Mouse (Mus musculus): ENCODE data around the gene Smyd3.
A peak's percentile ranks its signal among the peaks of the same experiment; 100 is the strongest.

Gene Smyd3

DNA sequence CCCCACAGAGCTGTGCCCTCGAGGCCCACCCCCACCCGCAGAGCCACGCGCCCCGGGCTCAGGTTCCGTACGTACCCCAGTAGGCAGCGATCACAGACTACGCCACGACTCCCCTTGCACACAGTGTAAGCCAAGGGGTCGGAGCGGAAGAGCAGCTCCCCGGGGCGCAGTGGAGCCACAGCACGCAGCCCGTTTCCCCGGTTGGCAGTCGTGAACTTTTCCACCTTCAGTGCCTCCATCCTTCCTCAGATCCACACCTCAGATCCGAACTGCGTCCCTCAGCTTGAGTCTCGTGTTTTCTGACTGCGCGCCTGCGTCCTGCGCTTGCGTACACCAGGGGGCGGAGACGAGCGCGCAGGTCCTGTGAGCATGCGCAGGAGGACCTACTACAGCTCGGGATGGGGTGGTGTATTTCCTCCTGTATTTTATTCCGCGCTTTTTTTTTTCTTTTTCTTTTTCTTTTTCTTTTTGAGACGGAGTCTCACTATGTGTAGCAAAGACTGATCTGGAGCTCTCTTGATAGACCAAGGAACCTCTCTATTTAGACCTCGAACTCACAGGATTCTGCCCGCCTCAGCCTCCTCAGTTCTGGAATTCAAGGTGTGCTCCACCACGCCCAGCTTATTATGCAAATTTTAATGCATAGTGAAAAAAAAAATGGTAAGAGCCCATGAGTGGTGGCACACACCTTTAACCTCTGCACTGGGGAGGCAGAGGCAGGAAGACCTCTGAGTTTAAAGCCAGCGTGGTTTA, at the start of gene Smyd3:
Gene Smyd3 (minus strand): TSS at position 329 of the 753 bp plus-strand sequence.
- DNase-seq: peak; percentile 82

DNA sequence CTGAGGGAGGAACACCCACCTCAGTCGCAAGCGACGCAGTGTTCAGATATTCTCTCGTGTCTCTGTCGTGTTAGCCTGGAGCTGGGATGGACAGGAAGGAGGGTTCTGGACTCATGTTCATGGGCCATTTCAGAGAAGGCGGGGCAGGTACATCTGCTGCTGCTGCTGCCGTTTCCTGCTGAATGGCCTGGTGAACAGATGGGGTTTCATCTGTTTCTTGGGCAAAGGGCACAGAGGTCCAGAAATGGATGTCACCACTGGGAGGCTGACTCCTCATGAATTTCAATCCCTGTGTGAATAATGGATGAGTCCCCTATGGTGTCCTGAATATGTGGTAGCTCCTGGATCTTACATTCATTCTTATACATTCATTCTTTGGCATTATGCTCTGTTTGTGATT, 49.7 kb upstream of the Smyd3 start:
- DNase-seq: no peak

DNA sequence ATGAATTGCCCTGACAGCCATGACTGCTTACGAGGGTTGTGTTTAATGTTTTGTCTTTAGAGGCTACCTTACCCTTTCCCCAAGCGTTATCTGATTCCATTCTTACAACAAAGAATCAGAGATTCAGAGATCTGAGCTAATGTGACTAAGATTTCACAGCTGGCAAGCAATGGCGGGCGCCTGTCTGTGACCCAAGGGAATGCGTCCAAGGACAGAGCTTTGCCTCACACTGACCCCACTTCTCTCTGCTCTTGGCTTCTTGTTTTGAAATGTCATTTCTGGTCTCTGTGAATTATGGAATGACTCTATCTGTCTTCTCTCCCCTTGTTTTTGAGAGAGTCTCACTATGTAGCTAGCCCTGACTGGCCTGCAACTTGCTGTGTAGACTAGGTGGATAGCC, 46.1 kb upstream of the Smyd3 start:
- no peak for DNase-seq

DNA sequence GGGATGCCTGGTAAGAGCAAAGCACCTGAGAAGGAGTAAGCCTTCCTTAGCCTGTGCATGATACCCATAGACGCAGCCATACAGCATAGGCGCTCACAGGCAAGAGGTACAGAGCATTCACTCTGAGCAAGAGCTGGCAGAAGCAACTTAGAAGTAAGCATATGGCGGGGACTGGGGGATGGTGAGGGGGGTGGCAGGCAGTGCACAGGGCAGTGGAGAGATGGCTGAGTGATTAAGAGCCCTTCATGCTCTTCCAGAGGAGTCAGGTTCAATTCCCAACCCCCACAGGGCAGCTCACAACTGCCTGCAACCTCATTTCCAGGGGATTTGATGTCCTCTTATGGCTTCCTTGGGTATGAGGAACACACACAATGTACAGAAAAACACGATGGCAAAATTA, 45.4 kb upstream of the Smyd3 start:
- no peak for DNase-seq

DNA sequence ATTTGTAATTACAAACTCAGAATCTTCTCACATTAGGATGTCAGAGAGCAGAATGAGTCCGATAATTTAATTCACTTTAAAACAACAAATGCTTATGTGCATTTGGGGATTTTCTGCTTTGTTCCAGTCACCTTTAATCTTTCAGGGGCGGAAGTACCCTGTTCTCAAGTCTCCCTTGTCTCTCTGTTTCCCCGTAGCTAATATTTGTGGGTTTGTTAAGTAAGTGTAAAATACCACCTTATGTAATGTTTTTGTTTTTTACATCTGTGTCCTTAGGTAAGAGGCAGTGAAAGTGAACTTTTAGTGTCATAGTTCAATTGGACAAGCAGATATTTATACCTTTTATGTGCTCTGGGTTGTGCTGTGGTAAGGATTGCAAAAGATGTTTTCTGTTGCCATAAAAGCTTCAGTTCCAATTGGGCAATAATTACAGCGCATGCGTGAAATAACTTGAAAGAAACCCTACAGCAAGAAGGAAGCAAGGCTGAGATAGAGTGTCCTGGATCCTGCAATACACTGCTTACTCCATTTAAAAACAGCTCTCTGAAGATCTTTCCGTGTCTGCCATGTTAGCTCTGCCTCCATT, 43.1 kb upstream of the Smyd3 start:
- no peak for DNase-seq

DNA sequence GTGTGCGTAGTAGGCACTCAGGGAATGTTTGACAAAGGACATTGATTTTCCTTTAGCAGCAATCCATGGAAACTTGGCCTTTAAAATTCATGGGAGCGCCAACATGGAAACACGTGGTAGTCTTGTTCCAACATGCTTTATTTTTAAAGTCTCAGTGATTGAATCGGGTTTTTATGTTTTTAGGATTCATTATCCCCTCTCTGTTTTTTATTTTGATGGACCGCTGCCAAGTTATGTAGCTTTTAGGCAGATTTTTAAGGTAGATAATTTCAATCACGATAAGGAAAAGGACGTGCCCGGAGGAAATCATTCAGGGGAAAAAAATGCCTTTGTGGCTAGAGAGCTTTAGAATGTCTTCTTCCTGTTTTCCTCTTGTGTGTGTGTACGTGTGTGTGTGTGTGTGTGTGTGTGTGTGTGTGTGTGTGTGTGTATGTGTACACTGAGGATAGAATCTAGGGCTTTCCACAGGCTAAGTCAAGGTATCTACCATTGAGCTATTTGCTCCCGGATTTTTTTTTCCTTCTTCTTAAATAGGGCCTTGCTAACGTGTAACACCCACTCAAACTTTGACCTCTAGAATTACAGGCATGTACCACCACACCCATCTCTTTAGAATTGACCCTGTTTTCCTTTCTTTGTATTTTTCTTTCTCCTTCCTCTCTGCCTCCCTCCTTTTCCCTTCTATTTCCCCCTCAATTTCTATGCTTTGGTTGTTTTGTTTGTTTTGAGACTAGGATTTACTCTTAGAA, 41.8 kb upstream of the Smyd3 start:
- DNase-seq: no peak

DNA sequence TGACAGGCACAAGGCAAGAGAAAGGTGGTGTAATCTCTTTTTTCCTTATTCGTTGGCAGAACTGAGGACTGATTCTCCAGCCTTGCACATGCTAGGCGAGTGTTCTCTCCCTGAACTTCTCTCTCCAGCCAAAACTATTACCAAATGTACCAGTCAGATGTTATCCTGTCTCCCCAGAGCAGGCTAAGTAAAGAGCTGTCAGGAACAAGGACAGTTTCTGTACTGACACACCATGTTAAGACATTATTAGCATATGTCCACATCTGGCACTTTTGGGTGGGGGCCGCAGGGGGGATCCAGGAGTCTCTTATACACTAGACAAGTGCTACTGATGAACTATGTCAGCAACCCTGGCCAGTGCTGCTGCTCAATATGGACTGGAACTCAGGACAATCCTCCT, 39.1 kb upstream of the Smyd3 start:
- DNase-seq: no peak

DNA sequence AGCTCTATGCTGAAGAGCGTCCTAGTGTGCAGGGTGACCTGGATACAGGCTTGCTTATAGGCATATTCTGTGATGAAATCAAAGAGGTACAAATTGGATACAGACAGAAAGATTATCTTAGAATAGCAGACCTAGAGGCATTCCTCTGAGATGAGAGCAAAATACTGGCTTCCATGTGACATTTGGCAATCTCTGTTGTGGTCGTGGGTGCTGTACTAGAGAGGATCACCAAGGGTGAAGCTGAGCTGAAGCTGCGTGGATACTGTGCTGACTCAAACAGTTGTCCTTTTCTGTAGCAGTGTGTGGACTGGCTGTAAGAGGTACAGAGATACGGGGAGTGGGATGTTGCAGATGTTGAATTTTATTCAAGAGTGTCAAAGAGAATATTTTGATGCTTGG, 36.1 kb upstream of the Smyd3 start:
- no peak for DNase-seq

DNA sequence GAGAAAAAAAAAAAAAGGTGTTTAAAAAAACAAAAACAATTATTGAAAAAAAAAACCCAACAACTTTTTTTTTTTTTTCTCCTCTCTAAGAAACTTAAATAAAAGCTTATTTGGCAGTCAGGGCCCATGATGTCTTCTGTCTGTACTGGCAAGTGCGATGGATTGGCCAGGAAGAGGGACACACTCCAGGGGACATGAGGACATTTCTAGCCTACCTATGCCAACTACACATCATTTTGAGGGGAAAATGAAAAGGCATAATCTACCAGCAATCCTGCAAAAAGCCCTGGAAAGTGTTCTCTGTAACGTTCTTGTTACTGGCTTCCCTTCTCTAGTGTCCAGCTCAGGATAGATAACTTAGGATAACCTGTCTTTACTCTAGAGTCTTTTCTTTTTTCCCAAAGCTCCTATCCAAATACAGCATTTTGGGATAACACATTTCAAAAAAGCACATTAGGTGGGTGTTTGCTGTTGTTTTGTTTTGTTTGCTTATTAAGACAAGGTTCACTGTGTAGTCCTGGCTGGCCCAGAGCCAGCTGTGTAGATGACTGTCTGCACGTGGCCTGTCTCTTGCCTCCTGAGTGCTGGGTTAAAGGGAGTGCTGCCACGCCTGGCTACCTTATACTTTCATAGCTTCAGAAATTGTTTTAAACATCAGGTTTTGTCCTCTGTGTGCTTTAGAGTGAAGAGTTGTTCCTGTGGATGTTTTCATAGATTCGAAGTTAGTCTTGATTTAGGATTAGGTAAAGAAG, 35.5 kb upstream of the Smyd3 start:
- DNase-seq: no peak

DNA sequence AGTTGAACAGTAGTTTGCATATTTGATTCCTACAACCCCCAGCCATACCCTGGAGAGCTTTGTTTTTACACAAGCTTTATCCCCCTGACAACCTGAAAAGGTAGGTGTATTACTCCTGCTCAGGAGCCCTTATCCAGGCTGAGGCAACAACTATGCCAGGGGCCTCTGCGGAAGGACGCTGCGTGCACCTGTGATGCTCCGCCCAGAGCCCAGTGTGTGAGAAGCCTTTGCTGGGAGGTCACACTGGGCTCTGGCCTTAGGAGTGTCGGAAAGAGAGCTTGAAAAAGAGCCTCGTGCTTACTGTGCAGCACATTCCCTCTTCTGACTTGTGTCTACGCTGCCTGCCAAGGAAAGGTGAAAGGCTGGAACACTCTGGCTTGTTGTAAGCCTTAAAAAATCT, 34.9 kb upstream of the Smyd3 start:
- DNase-seq: no peak

DNA sequence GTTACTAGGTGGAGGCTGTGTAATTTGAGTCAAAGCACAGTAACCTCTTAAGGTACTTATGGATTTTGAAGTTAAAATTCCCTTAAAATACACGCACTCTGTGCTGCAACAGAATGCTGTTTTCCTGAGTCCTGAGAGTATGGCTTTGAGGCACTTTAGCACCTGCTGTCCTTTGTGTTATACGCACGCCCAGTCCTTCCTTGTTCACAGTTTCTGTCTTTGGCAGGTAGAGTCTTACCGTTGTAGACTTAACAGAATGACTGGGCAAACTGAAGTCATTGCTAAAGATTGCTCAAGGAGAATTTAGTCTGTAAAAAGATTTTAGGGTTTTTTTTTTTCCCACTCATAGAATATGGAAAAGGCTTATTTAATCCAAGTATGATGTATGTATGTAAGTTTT, 34.1 kb upstream of the Smyd3 start:
- no peak for DNase-seq

DNA sequence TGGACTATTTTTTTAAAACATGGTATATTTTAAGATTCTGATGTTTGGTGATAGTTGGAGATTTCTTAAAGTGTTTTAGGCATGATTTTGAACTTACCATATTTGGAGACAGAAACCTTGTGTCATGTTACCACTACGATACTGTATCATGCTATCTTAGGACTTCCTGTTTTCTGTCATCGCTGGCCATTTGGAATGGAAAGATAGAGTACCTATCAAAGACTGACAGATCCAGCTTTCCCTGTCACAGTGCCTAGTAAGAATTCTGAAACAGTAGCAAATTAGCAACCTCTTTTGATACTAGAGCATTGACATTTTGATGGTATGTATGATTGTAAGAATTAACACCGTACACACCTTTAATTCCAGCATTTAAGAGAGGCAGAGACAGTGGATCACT, 33.5 kb upstream of the Smyd3 start:
- no peak for DNase-seq

DNA sequence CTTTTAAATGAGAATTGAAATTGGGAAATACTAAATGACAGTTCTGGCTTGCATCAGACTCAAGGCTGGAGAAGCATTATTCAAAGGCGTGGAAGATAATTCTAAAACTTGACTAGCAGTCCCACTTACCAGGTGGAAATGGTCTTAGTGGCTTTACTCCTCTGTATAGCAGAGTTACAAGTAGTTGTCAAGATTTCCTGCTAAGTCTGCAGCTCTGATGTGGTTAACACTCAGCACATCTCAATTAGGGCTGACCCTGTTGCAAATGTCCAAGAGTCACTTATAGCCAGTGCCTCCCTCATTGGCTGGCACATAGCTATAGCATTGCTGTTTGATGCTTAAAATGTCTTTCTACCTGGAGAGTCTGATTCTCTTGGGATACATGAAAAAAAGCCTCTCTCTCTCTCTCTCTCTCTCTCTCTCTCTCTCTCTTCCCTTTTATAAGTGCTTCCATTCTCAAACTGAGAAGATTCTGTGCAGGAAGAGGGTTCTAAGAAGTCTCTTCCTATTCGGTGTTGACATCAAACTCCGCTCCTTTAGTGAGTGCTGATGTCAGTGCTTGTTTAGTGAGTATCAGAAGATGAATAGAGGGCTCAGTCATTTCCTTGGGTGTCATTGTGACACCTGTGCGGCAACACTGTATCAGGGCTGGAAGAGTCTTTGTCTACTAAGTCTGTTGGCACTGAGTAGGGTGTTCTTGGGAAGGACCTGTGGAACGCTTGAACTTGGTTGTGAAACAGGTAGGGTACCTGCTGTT, 31.3 kb upstream of the Smyd3 start:
- no peak for DNase-seq

DNA sequence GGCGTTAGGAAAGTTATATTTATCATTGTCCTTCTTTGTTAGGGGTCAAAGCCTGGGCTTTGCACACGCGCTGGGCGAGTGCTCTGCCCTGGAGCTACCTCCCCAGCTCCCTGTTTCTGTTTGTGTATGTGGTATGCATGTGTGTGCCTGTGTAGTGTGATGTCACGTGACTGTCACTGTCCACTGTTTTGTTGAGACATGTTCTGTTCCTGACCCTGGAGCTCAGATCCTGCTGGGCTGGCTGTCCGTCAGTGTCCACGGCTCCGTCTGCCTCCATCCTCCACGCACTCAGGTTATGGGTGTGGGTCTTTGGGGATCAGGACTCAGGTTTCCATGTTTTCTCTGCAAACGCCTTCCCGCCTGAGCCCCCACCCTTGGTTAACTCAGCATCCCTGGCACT, 30.4 kb upstream of the Smyd3 start:
- no peak for DNase-seq

DNA sequence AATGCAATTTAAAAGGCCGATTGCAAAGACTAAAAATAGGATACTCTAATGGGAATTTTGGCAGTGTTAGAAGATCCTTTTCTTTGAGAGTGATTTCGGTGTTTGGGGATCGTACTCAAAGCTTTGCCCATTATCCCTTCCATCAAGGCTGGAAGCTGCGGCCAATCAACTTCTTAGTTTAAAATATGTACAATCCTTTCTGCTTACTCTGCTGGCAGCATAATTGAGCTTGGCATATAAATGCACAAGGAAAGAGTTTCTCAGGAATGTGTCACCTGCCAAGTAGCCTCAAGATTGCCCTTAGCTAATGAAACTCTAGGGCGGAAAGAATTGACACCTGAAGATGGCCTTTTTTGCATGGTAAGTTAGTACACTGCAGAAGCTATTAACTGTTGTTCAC, 29.3 kb upstream of the Smyd3 start:
- DNase-seq: no peak

DNA sequence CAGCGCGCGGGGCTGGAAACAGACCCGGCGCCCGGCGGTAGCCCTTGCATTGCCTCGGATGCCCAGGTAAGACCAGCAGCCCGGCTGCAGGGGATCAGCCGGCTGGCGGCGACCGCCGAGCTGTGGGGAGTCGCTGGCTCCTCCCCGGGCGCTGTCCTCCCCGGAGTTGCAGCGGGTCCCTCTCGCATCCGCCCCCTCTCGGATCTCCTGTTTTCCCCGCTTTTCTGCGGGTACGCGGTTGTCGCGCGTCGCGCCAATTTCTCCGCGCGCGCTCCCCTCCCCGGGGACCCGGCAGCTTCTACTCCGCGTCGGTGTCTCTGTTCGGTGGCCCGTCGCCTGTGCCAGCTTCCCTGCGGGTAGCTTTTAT, 28.7 kb upstream of the Smyd3 start:
- DNase-seq: no peak

DNA sequence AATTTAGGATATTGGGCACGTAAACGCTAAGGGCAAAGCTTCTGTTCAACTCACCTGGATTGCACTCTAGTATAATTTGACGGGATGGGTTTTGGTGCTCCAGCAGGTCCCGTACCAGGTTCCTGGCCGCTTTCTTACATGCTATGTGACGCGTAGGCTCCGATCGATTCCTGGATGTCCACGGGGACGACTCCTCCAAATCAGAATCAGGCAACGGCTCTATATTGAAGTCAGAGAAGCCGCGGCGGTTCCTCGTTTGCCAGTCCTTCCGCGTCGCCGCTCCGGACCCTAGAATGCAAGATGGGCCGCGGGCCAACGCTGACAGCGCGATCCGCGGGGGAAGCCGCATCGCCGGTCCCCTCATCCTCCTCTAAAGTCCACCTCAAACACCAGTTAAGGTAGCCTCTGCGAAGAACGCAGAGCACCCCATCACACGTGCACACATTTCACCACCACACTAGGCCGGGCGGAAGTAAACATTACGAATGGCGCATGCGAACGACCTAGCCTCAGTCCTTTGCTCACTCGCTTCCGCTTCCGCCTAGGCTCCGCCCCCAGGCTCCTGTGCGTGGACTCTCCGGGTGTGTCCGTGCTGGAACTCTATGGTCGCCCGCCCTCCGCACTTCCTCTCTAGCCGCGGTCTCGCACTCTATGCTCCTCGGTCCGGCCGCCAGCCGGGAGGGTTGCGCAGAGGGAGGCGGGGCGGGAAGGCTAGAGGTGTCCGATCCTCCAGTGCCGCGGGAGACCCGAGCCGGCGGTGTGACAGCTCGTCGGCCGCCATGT, 28.1 kb upstream of the Smyd3 start, which contains the start of the genes Tfb2m and Cnst:
Gene Tfb2m (minus strand): TSS at position 500 of the 783 bp plus-strand sequence.
Gene Cnst (plus strand): TSS at position 603 of the 783 bp plus-strand sequence.
- DNase-seq: peak; percentile 99

DNA sequence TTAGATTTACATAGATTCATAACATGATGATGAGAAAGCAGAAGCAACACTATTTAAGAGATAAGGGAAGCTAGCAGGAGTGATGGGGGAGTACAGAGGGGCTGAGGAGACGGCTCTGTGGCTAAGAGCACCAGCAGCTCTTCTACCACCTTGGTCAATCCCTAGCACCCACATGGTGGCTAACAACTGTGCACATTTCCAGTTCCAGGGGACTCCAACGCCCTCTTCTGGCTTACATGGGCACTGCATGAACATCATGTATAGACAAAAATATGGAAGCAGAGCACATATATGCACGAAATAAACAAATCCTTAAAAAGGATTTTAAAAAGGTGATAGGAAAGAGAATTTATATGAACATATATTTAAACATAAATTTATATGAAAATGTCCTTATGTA, 23.7 kb upstream of the Smyd3 start:
- no peak for DNase-seq

DNA sequence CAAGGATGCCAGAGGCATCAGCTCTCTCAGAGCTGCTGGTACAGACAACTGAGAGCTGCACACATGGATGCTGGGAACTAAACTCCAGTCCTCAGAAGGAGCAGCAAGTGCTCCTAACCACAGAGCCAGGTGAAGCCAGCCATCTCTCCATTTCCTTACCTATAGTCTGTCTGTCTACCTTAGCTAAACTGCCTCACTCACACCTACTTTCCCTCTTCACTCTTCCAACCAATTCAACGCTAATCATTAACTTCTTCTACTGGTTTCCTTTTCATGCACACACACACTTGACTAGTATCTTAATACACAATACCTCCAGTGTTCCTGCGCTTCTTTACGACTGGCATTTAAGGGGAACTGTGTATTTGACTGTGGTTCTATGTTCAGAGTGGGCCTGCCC, 22.0 kb upstream of the Smyd3 start:
- no peak for DNase-seq

DNA sequence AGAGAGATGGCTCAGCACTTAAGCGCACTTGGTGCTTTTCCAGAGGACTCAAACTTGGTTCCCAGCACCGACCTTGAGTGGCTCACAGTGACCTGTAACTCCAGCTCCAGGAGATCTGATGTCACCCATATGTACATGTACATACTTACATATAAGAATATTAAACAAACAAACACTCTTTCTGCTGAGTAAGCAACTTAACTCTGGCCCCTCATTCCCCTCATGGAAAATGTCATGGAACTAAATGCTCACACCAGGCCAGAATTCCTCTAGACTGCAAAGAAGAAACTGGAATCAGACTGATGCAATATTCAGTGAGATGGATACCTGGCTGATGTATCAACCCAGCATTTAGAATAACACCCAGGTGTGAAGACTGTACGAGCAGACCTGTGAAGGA, 21.2 kb upstream of the Smyd3 start:
- DNase-seq: no peak

DNA sequence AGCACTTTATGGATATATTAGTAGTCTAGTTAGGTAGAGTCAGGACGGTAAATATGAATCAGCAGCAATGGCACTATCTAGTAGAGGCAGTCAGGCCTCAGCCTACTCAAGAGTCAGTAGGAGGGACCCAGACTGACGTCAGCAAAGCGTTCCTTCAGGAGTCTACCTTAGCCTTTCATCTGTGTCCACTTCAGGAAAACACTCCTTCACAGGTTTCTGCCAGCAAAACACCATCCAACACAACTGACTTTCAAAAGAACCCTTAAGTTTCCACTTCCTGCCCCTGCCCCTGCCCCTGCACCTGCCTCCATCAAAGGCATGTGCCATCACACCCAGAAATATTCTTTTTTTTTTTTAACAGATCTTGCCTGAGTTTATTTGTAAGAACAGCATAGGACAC, 2.1 kb upstream of the Smyd3 start:
- DNase-seq: no peak
